Mouse (Mus musculus): ENCODE measurements around the gene Pla2g2c. TPM values are rescaled to one million over a fixed set of nuclear protein-coding genes. Genes with fewer than 3 reads are reported as not detected.

The Pla2g2c gene
- not detected for polyA plus RNA-seq (2017; shearing (Covaris generic))

DNA sequence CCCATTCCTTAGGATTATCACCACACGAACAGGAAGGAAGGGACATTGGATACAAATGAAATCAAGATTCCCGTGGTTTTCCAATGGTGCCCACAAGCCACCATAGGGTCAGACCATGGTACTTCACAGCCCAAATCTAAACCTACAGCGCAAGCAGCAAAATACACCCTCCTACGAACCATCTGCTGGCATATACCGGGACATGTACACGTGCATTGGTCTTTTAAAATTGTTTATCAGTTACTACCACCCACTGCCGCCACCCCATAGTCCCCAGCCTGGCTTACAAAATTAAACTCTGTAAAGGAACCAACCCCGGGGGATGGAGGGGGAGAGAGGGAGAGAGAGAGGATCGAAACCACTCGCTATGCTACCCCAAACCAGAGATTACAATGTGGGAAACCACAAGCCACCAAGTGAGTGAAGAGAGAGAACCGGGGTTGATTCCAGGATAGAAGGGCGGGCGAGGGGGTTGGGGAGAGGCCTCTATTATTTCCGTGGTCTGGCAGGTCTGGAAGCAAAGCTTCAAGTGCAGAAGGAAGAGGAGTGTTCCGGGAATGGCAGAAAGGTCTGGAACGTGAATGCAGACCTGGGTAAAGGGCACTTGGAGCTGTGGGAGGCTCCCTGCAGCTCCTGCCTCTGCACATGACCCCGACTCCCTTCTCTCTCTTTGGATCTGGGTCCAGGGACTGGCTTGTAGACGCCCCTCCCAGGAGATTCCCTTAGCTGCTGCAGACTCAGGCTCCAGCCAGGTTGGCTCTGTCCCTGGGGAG is at the start of gene Pla2g2c:
Gene Pla2g2c, plus strand, starts transcription at position 439 of the 773 bp plus-strand sequence.

GRCm38 (mm10) chr4:138737031-138737430 is 12.4 kb downstream of the Pla2g2c start, which contains the start of gene Ubxn10:
Gene Ubxn10 (minus strand): TSS chr4:138737167.

GRCm38 (mm10) chr4:138757416-138757815 is 32.8 kb downstream of the Pla2g2c start, which contains the start of gene Pla2g2f:
Gene Pla2g2f (minus strand): TSS chr4:138757626.

DNA sequence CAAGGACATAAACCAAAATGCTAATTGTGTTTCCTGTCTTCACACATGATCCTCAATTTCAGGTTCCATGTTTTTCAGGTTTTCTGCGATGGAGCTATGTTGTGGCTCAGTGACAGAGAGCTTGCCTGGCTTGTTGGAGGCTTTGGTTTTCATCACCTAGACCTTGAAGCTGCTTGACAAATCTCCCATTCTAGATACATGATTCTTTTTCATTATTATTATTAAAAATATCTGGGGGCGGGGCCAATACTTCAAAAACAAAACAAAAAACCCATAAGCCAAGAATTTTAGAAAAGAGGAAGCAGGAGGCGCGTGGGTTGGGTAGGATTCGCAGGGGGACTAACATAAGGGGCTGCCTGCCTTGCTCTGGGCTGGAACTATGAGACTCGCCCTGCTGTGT is 50.8 kb downstream of the Pla2g2c start, which contains the start of gene Pla2g2d:
Gene Pla2g2d, plus strand, starts transcription at position 301 of the 400 bp plus-strand sequence.

Other genes starting within 250 kb of the Pla2g2c start
- gene Vwa5b1, start 88.9 kb upstream of the Pla2g2c start, polyA plus RNA-seq (2017; shearing (Covaris generic)), result not detected
- 0.10 TPM for gene Ubxn10, start 12.4 kb downstream of the Pla2g2c start, polyA plus RNA-seq (2017; shearing (Covaris generic))
- not detected for gene Pla2g2f, start 32.8 kb downstream of the Pla2g2c start, polyA plus RNA-seq (2017; shearing (Covaris generic))
- gene Pla2g2d, start 50.9 kb downstream of the Pla2g2c start, polyA plus RNA-seq (2017; shearing (Covaris generic)), result 0.90 TPM
- gene Pla2g5, start 138.7 kb downstream of the Pla2g2c start, polyA plus RNA-seq (2017; shearing (Covaris generic)), result not detected
- not detected for gene Gm13030, start 149.2 kb downstream of the Pla2g2c start, polyA plus RNA-seq (2017; shearing (Covaris generic))
- not detected for gene Pla2g2e, start 153.2 kb downstream of the Pla2g2c start, polyA plus RNA-seq (2017; shearing (Covaris generic))
- 0.33 TPM for gene Otud3, start 189.2 kb downstream of the Pla2g2c start, polyA plus RNA-seq (2017; shearing (Covaris generic))
- gene Rnf186, start 242.3 kb downstream of the Pla2g2c start, polyA plus RNA-seq (2017; shearing (Covaris generic)), result not detected
- 36.8 TPM for gene Tmco4, start 248.1 kb downstream of the Pla2g2c start, polyA plus RNA-seq (2017; shearing (Covaris generic))